Mouse (Mus musculus) urinary bladder, postnatal 10 days (tissue): ENCODE results near the gene Nup133.

ENCODE experiments used
- DNase-seq: peaks from one replicate; pipeline ENCODE4 v3.0.0; 2022; ENCODE audit warnings: low spot score

Gene Nup133

GRCm38 (mm10) chr8:123887956-123888355 is 61.1 kb downstream of the Nup133 start:
- no peak for DNase-seq

GRCm38 (mm10) chr8:123887163-123887562 is 61.9 kb downstream of the Nup133 start:
- no peak for DNase-seq

GRCm38 (mm10) chr8:123884721-123885565 is 64.1 kb downstream of the Nup133 start:
- no peak for DNase-seq

GRCm38 (mm10) chr8:123883094-123883493 is 66.0 kb downstream of the Nup133 start:
- DNase-seq, result no peak

- DNase-seq, result no peak
These were observed 66.7 kb downstream of the Nup133 start for GRCm38 (mm10) chr8:123882412-123882811.

- DNase-seq, result no peak
These were observed 68.2 kb downstream of the Nup133 start for GRCm38 (mm10) chr8:123880821-123881350.

- no peak for DNase-seq
These were observed 68.8 kb downstream of the Nup133 start for GRCm38 (mm10) chr8:123880271-123880670.

GRCm38 (mm10) chr8:123877865-123878264 is 71.2 kb downstream of the Nup133 start:
- DNase-seq, result no peak

- DNase-seq, result no peak
These were observed 74.7 kb downstream of the Nup133 start for GRCm38 (mm10) chr8:123874324-123874723.

GRCm38 (mm10) chr8:123873364-123873763 is 75.7 kb downstream of the Nup133 start:
- no peak for DNase-seq

GRCm38 (mm10) chr8:123872048-123872447 is 77.0 kb downstream of the Nup133 start:
- DNase-seq, result no peak

- no peak for DNase-seq
These were observed 82.1 kb downstream of the Nup133 start for GRCm38 (mm10) chr8:123866971-123867370.

- no peak for DNase-seq
These were observed 83.3 kb downstream of the Nup133 start for GRCm38 (mm10) chr8:123865786-123866185.

GRCm38 (mm10) chr8:123860386-123860785 is 88.7 kb downstream of the Nup133 start:
- no peak for DNase-seq

GRCm38 (mm10) chr8:123859648-123860259 is 89.3 kb downstream of the Nup133 start, which contains the start of gene Ccsap:
Gene Ccsap (minus strand): TSS chr8:123860209.
- DNase-seq, result no peak

- peak; percentile 66 for DNase-seq
These were observed 90.0 kb downstream of the Nup133 start for GRCm38 (mm10) chr8:123858941-123859647.

- no peak for DNase-seq
These were observed 90.5 kb downstream of the Nup133 start for GRCm38 (mm10) chr8:123858574-123858940.

- no peak for DNase-seq
These were observed 91.7 kb downstream of the Nup133 start for GRCm38 (mm10) chr8:123857361-123857760.

- DNase-seq, result no peak
These were observed 94.2 kb downstream of the Nup133 start for GRCm38 (mm10) chr8:123854733-123855475.

GRCm38 (mm10) chr8:123854252-123854651 is 94.8 kb downstream of the Nup133 start:
- no peak for DNase-seq

- DNase-seq, result no peak
These were observed 97.5 kb downstream of the Nup133 start for GRCm38 (mm10) chr8:123851590-123851989.

- DNase-seq, result no peak
These were observed 99.7 kb downstream of the Nup133 start for GRCm38 (mm10) chr8:123849352-123849751.
